Mouse (Mus musculus): ENCODE measurements at regions not wholly inside any gene's neighbourhood (a gene's known extent, or its start where the extent isn't known, plus 50 kb on each side); places are given as distances from the start of the nearest gene placed in this dataset.
A peak's percentile ranks its signal among the peaks of the same experiment; 100 is the strongest.

DNA sequence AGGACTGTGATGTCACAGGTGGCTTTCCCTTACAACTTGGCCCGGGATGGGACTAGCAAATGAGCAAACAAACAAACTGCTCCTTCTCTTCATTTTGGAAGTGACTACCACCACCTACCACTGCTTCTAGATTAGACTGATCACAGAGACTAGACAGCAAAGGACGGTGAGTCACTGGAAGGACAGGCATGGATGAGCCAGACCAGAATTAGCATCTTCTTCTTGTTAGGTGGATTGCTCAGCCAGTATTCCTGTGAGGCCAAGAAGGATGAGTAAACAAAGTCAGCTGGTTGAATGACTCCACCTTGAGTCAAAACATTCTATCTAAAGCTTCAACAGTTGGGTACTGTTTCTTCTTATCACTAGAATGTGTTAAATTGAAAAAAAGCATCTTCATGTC is 385.1 kb upstream of the Mon1b start:
- no peak for DNase-seq

DNA sequence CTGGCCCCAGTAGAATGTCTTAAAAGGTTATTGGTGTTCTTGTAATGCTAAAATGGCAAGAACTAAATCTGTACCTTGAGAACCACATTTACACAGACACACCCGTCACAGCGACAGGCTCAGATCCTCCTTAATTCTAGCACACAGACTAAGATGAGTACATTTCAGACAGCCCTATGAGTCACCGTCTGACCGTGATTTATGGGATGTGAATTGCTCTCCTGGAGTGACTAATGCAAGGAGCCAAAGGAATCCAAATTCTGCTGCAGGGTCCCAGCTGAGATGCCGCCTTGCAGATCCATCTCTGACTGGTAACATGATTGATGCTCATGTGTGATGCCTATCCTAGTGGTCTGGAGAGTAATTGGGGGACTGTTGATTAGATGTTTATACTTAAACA is 381.3 kb upstream of the Mon1b start:
- DNase-seq: peak; percentile 21

DNA sequence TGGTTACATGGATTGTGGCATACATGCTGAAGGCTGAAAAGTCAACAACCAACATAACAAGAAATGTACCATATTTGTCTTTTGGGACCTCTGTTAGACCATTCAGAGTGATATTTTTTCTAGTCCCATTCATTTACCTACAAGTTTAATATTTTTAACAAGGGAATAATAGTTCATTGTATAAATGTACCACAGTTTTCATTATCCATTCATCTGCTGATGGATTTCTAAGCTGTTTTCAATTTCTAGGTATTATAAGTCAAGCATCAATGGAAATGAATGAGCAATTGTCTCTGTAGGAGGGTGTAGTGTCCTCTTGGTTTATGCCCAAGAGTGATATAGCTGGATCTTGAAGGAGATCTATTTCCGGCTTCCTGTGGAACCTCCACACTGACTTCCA is 375.9 kb upstream of the Mon1b start:
- no peak for DNase-seq

DNA sequence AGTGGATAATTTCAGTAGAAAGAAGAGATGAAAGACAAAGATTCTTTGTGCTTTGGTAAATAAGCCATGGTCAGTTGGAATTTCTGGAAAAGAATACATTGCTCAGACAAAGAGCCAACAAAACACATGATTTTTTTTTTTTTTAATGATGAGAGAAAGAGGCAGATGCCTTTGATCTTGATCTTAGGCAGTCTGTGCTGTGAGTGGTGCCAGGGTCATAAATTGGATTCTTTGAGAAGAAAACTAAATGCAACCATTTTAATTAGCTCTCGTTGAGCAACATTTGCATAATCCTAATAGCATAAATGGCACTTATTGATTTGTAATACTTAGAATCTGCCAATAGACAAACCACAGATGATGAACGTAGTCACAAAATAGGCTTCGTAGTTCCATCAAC is 372.1 kb upstream of the Mon1b start:
- no peak for DNase-seq

DNA sequence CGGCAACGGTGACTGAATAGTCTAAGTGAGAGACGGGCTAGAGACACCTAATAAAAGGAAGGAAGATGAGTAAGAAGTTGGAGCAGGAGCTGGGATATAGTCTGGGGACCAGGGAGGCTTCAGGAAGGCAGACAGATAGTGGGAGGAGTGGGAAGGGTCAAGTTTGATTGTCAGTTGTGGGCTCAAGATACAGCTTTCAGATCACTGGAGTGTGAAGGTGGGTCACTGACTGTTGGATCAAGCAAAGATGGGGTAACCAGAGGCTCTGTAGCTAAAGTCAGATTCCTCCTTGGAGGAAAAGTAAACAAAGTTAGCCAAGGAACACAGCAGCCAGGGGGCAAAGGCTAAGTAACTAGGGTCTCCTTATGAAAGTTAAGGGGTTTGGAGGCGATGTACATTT is 364.1 kb upstream of the Mon1b start:
- DNase-seq: no peak

DNA sequence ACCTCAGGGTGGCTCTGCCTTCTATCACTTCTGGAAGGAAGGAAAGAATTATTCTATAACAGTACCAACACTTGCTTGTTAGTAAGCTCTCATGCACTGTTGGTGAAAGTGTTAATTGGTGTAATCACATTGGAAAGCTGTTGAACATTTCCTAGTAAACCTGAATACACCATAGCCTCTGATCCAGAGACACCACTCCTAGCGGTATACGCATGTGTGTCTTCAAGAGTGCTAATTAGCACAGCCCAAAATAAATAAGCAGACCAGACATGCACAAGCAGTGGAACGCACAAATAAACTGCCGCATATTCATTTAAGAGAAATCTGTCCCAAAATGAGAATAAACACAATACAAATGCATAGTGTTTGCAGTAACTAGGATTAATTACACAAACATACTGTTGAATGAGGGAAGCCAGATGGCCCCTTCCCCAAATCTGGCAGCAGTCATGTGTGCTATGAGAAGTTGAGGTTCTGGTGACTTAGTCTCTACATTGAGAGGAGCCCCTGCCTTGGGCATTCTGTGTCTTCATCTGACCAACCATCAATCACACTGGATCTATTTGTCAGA is 335.0 kb upstream of the Mon1b start:
- DNase-seq: no peak

DNA sequence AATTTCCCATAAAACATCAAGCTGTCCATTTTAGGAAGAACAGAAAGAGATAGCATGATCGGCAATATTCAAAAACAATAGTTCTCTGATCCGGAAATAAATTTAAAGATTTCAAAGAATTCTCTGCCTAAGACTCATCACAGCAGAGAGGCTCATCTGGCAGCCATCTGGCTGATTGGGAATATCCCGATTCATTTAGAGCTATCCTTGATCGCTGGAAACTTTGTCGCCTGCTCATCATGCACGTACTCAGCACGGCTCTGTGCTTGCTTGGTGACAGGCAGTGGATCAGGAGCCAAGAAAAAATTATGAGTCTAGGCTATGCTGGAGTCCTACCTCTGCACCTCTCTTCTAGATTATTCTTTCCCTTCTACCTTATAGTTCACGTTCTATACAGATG is 332.0 kb upstream of the Mon1b start:
- DNase-seq: no peak

DNA sequence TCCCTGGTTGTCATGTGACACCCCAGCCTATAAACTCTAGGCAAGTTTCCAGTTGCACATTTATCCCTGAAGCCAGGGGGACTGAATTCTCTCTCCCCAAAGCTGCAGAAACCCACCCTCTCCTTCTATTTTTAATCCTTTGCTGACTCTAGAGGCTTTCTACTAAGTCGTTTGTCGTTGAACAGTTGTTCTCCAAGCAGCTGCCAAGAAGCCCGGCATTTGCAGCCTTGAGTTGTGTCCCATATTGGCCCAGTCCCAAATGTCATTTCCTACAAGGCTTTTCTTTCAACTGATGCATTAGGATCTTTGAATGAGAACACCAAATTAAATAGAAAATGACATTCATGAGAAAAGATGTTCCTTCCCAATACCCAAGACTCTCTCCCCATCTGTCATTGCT is 318.2 kb upstream of the Mon1b start:
- no peak for DNase-seq

DNA sequence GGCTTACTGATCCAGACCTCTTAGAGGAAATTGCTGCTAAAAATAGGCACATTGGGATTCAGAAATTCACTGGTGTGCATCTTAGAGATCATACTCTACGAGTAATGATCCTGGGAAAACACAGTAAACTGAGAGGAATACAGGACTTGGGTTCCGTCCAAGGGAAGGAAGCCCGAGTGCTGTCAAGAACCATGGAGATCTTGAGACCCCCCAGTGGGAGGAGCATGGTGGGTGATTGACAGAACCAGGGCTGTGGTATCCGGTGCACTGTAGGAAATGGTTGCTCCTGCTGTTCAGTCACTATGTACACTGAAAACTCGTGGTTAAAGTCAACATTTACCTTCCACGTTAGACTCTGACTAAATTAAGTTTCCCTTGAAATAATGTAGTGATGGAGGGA is 303.8 kb upstream of the Mon1b start:
- no peak for DNase-seq

DNA sequence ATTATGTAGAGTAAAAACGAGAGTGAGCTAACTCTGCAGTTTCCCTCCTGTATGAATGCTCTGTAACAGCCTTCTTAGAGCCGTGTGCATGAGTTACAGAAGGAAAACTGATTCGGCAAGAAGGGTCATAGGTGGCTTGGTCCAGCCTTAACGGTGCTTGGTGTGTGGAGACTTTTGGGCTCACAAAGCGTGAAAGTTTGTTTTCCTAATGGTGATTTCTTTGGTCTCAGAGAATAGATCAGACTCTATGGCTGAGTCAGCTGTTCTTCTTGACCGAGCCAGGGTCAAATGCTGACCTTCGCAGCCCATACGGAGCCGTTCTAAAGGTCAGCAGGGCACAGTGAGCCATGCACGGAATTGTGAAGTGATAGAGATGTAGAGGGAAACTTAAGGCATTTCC is 294.1 kb upstream of the Mon1b start:
- DNase-seq: peak; percentile 5

DNA sequence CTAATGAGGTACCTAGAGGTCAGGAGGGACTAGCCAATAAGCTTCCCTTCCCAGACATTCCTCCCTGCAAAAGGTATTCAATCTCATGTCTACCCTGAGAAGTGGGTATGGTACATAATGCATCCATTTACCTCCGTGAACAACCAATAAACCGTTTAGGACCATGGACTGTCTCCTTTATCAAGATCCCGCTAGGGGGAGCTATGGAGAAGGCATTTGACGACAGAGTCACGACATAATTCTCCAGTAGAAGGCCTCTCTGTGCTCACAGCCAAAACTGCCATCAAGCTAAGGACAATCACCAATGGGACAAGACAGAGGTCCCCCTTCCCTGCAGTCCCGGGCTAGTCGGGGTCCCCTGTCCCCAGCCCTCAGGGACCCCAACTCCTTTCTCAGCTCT is 273.5 kb upstream of the Mon1b start:
- no peak for DNase-seq

DNA sequence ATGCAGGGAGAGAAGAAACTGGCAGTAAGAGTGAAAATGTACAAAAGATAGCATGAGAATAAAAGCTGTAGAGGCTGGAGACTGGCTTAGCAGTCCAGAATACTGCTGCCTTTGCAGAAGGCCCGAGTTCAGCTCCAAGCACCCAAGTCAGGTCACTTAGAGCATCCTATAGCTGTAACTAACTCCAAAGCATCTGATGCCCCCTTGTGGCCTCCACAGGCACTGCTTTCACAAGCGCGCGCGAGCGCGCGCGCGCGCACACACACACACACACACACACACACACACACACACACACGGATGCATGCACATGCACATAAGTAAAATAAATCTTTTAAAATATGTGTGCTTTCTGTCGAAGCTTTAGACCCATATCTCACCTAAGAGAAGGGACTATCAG is 271.2 kb upstream of the Mon1b start:
- no peak for DNase-seq

DNA sequence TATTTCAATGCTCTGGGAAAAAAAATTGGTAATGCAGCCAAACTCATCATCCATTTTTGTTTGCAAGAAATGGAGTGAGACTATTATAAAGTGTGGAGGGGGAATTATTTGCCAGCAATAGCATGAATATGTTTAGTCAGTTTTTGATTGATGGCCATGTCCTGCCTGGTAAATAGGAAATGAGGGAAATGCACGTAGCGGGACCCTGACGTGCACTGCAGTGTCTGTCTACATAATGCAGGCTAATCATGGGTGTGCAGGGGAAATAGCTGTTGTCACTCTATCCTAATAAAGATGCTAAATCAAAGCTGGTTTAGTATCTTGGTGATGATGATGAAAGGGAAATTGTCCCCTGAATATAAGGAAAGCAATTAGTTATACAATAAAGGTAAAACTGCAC is 251.9 kb upstream of the Mon1b start:
- no peak for DNase-seq

DNA sequence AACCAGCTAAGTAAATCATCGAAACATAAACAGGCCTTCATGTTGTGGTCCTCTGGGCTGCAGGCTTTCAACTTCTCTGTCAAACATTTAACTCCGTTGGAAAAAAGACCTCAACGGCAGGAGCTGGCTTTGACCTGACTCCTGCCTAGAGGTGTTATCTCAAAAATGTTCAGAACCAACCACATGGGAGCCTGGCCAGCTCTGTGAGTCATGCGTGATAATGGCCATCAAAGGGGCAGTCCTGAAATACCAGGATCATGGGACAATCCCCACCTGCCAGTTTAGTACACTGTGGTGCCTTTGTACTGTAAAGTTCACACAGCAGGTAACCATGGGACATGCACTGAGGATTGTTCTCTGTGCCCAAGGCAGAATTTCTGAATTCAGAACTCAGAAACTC is 251.4 kb upstream of the Mon1b start:
- no peak for DNase-seq

DNA sequence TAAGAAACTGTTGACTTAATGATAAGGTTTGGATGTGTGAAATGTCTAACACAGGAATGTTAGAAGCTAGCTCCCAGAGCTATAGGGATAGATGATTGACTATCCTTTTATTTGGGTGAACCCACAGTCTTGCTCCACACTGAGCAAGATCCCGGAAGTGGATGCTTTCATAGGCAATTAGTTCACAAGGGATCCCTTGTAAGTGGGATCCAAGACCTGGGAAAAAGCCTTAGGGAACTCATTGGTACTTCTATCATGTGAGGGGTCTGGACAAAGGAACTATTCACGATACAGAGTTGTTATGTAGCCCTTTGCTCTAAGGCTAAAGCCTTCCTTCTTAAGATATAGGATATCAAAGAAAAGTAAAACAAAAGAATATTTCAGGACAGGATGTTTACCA is 245.9 kb upstream of the Mon1b start:
- no peak for DNase-seq

DNA sequence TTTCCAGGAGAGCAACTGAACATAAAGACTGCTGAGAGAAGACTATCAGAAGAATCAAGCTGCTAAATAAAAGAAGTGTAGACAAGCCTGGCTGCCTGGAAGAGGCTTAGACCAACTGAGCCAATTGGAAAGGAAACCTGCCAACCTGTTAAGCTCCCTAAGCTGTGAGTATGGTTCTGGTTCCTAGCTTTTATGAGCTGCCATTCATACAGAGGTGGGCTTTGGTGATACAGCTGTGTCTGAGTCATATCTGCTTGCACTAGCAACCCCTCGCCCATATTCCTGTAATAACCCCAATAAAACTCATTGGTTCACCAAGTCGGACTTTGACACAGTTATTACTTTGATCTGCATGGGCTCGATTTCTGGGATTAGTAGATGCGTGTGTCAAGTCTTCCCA is 245.3 kb upstream of the Mon1b start:
- no peak for DNase-seq

DNA sequence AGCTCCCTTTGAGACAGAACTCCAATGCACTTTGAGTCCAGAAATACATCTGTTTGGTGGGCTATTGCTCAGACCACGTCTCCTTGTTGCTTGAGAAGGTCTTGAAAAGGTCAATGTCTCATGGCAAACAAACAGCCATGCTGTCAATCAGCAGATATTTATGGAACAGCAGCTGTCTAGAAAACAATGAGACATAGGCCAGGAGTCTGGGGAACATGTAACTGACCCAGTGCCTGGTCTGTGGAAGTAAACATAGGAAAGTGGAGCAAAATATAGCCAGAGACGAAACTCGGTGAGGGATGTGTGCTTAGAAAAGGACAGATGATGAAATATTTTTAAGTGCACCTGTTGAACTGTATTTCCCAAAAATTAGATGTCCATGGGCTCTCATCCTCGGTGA is 241.1 kb upstream of the Mon1b start:
- no peak for DNase-seq

DNA sequence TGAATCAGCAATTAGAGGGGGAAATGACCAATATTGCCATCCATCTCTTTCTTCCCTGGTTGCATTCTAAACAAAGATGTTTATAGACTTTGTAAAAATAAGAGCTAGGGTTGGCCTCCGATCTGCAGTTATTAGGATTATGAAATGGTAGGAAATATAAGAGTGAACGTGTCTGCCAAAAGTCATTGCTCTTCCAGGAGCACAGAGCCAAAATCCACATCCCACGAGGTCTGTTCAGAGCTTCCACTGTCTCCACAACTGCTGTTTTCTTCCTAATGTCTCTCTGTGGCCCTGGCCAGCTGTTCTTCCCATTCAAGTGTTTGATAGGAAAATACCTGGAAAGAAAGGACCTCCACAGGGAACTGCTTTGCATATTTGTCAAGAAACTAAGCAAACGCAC is 230.2 kb upstream of the Mon1b start:
- no peak for DNase-seq

DNA sequence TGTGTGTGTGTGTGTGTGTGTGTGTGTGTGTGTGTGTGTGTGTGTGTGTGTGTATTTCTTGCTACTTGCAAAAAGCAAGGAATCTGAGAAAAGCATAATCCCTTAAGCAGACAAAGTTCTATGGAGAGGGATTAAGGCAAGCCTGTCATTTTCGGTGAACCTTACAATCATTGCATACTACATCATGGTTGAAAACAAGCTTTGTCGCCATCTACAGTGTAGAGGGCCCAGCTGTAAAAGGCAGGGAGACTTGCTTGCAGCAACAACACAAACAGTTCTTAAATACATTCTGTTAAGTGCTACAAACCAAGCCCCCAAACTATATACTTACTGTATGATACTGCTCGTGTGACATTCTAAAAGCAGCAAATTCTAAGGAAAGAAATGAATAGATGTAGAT is 216.0 kb upstream of the Mon1b start:
- DNase-seq: no peak

DNA sequence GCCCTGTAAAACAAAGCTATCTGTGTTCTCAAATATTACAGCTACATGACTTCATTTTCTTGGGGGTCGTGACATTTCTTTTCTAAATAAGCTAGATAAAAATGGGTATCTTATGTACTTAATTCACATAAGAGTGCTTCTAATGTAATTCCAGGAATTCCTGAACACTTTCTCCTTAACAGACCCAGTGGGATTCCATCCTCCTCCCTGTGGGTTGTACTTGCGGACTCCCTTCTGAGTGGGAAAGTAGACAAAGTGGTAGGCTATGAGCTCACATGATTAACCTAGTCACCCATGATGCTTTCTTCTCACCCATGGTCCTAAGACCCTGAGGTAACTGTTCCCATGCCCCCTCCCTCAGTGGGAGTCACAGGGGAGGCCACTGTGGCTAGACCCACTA is 212.7 kb upstream of the Mon1b start:
- DNase-seq: no peak

DNA sequence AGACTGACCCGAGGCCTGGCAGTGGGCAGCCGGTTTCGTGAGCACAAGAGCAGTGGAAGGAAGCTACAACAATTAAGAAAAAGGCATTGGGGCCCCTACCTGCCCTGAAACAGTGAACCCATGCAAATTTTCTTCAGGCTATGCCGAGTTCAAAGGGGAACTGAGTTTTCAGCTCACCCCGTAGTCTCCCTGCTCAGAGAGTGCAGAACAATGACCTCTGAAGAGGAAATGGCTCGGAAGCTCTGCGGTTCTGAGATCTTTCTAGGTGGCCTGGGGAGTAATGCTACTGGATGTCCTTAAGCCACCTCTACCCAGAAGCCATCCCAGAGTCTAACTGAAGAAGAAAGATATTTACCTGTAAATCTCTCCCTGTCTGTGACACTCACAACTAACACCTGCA is 196.3 kb upstream of the Mon1b start:
- DNase-seq: no peak

DNA sequence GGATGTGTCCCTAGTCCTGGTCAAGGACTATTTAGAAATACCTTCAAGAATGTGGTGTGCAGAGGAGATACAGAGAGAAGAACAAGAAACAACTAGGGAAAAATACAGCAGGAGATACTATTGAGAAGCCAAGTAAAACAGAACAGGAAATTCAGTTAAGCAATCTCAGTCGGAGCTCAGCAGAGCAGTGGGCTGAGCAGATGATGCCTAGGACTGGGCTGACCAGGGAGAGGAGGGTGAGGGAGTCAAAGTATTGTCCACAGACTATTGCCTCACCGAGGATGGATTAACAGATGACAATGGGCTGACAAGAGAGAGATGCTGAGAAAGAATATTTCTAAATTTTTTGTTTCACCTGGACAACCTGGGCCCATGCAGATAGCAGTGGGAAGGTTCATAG is 181.4 kb upstream of the Mon1b start:
- no peak for DNase-seq

DNA sequence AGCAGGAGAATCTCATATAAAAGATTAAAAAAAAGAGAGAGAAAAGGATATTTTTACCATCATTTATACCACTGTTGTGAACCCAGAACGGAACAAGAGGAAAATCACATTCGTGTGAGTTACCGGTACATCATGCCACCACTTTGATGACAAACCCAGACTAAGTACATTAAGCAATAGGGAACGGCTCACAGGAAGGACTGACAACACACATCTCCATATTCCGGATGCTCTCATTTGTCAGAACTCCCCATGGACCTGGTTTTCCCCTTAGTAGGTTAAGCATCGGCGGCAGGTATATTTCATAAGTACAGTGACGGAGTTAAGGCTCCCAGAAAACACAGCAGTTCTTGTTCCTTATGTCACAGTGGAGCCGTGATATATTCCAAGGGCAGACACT is 170.8 kb upstream of the Mon1b start:
- DNase-seq: no peak

DNA sequence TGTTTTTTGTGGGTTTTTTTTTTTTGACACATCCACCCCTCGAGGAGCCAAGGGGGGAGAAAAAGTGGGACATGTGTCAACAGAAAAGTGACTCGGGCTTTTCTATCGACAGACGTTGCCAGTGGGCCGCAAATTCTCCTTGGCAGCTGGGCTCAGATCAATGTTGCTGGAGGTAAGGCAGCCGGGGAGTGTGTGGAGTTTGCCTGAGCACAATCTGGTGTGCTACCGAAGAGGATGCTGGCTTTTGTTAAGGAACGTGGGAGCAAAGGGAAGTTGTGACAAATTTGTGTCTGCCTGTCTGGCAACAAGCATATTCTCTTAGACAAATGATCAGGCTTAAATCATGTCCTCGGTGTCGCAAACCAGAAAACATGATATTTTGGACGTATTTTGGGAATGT is 170.2 kb upstream of the Mon1b start:
- DNase-seq: no peak

DNA sequence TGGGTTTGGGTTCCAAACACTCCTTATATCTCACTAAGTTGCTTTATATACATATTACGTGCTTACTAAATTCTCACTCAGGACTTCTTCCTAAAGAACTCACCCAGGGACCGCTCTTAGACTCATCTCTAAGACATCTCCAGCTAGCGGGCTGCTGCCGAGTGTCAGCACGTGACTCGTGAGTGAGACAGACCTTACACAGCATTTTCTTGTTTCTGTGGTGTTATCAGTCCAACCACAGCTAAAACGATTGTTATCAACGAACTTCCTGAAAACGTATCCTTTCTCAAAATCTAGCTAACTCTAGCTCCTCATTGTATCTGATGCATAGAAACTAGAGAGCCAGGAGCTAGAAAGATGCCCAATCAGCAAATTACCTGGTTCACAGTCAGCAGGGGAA is 168.7 kb upstream of the Mon1b start:
- DNase-seq: no peak

Data from adrenal gland, adult 8-10 months (tissue).